Mouse (Mus musculus) bone marrow, adult 2 months (tissue): ENCODE measurements at regions not wholly inside any gene's neighbourhood (a gene's known extent, or its start where the extent isn't known, plus 50 kb on each side); places are given as distances from the start of the nearest gene placed in this dataset.
"Not testable (repeated sequence)": the region's sequence is repeated elsewhere in the genome, so short reads cannot be mapped to it uniquely, and the experiment has no call there.

Experiments used
- H3K27ac ChIP-seq: fragments of 200-500 bp; 2 replicates; pipeline ENCODE4 v1.5.1; 2012; ENCODE audit warnings: low read depth, mild to moderate bottlenecking, control low read depth, inconsistent platforms, low read length; ENCODE audit not compliant: control insufficient read depth, poor library complexity, insufficient read depth
- H3K4me1 ChIP-seq: fragments of 200-500 bp; 2 replicates; pipeline ENCODE4 v1.6.1; 2011; ENCODE audit warnings: low read length; ENCODE audit not compliant: control insufficient read depth, insufficient read depth
- H3K4me3 ChIP-seq: fragments of 200-500 bp; replicated peaks from 2 replicates; pipeline ENCODE3; 2011; ENCODE audit warnings: mild to moderate bottlenecking, low read depth, low read length, control low read depth; ENCODE audit not compliant: control insufficient read depth
- CTCF ChIP-seq: fragments of 200-500 bp; IDR thresholded peaks from 2 replicates; pipeline ENCODE4 v1.5.1; 2011; ENCODE audit warnings: low read length, control low read depth; ENCODE audit not compliant: control insufficient read depth, insufficient read depth
- POLR2A ChIP-seq: fragments of 200-500 bp; IDR thresholded peaks from 2 replicates; pipeline ENCODE4 v1.6.1; 2011; ENCODE audit warnings: low read depth, mild to moderate bottlenecking, control low read depth, low read length, borderline replicate concordance; ENCODE audit not compliant: control insufficient read depth
- WGBS: fragments of 180-500 bp; shearing (Covaris S2); methylation state at CpG from one replicate; pipeline ENCODE4 v1.1.7; 2018; 5-methylcytosine and 5-hydroxymethylcytosine counted together

- 70% methylated on average over 3 of the region's 3 CpGs for WGBS
- Histone ChIP-seq H3K27ac (no peak overlapping the region), H3K4me3 (no peak overlapping the region), H3K4me1 (no peaks in the 10 kb centered on the region)
- TF ChIP-seq CTCF: no peak
- TF ChIP-seq POLR2A: no peak
Measured at GRCm38 (mm10) chr12:117347135-117347534, 169.1 kb upstream of the Rapgef5 start.

GRCm38 (mm10) chr12:117348516-117348915, 167.8 kb upstream of the Rapgef5 start:
- TF ChIP-seq CTCF (no peak), POLR2A (no peak)
- no peaks in the 10 kb centered on the region for H3K4me1 ChIP-seq
- H3K27ac ChIP-seq: no peak overlapping the region
- 63% methylated on average over 3 of the region's 3 CpGs for WGBS
- H3K4me3 ChIP-seq: no peak overlapping the region

GRCm38 (mm10) chr12:117351900-117352299, 164.4 kb upstream of the Rapgef5 start:
- H3K4me1 ChIP-seq: no peaks in the 10 kb centered on the region
- no peak overlapping the region for H3K4me3 ChIP-seq
- no peak overlapping the region for H3K27ac ChIP-seq
- WGBS: 55% methylated on average over 5 of the region's 5 CpGs
- no peak for TF ChIP-seq CTCF
- no peak for TF ChIP-seq POLR2A

GRCm38 (mm10) chr12:117352511-117352910, 163.8 kb upstream of the Rapgef5 start:
- H3K4me3 ChIP-seq: no peak overlapping the region
- no peaks in the 10 kb centered on the region for H3K4me1 ChIP-seq
- TF ChIP-seq POLR2A: no peak
- TF ChIP-seq CTCF: no peak
- no peak overlapping the region for H3K27ac ChIP-seq
- 73% methylated on average over 3 of the region's 3 CpGs for WGBS

- H3K4me3 ChIP-seq: no peak overlapping the region
- TF ChIP-seq CTCF: no peak
- TF ChIP-seq POLR2A: no peak
- no peaks in the 10 kb centered on the region for H3K4me1 ChIP-seq
- no peak overlapping the region for H3K27ac ChIP-seq
Measured at GRCm38 (mm10) chr12:117352938-117353337, 163.3 kb upstream of the Rapgef5 start.

- TF ChIP-seq CTCF: no peak
- 89% methylated on average over 2 of the region's 2 CpGs for WGBS
- Histone ChIP-seq H3K4me3 (no peak overlapping the region), H3K27ac (no peak overlapping the region), H3K4me1 (no peaks in the 10 kb centered on the region)
Measured at GRCm38 (mm10) chr12:117357811-117358210, 158.5 kb upstream of the Rapgef5 start.

- no peak for TF ChIP-seq POLR2A
- TF ChIP-seq CTCF: no peak
- H3K27ac ChIP-seq: no peak overlapping the region
- WGBS: 86% methylated on average over 3 of the region's 3 CpGs
Measured at GRCm38 (mm10) chr12:117358891-117359290, 157.4 kb upstream of the Rapgef5 start.

GRCm38 (mm10) chr12:117360215-117360614, 156.1 kb upstream of the Rapgef5 start:
- Histone ChIP-seq H3K4me1 (no peaks in the 10 kb centered on the region), H3K4me3 (no peak overlapping the region), H3K27ac (no peak overlapping the region)
- TF ChIP-seq POLR2A: no peak
- TF ChIP-seq CTCF: no peak
- WGBS: 76% methylated on average over 4 of the region's 4 CpGs

More at GRCm38 (mm10) chr12:117358891-117359290, 157.4 kb upstream of the Rapgef5 start:
- Histone ChIP-seq H3K4me3 (no peak overlapping the region), H3K4me1 (no peaks in the 10 kb centered on the region)

GRCm38 (mm10) chr12:117361826-117362225, 154.5 kb upstream of the Rapgef5 start:
- WGBS: 90% methylated on average over 7 of the region's 7 CpGs
- Histone ChIP-seq H3K4me3 (no peak overlapping the region), H3K27ac (no peak overlapping the region), H3K4me1 (no peaks in the 10 kb centered on the region)
- TF ChIP-seq CTCF (no peak), POLR2A (no peak)

GRCm38 (mm10) chr12:117363457-117363856, 152.8 kb upstream of the Rapgef5 start:
- H3K27ac ChIP-seq, H3K4me3 ChIP-seq, H3K4me1 ChIP-seq: not testable (repeated sequence)
- 75% methylated on average over 4 of the region's 4 CpGs for WGBS
